Mouse (Mus musculus): Measurements from ENCODE around the gene Kmt2a. TPM values are rescaled to one million over a fixed set of nuclear protein-coding genes. Genes with fewer than 3 reads are reported as not detected.
A peak's percentile ranks its signal among the peaks of the same experiment; 100 is the strongest.

The Kmt2a gene
- polyA plus RNA-seq, 1 experiment from 2014 or later = 14.4 TPM

DNA sequence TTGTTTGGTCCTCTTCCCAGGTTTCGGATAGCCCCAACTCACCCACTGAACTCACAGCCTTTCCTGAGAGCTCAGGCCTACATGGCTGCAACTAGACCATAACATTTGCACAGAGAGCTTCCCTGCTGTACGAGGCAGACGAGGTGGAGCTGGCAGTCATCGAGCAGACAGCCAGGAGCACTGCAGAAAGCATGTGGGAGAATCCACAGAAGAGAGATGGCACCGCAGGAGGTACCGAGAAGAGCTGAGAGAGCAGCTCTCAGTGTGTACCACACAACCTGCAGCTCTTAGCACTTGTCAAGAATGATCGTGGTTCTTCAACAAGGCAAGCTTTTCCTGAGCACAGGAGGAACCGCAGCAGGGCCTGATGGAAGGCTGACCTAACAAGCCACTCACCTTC, 66.9 kb downstream of the Kmt2a start:
- no peak for ATAC-seq
- Histone ChIP-seq H3K4me3 (ENCODE audit: low read length) (no peak overlapping the region), H3K4me2 (ENCODE audit: low read length) (no peak overlapping the region), H3K9me3 (ENCODE audit: control insufficient read depth, low read length) (no peaks in the 10 kb centered on the region), H3K27me3 (replicated peaks; ENCODE audit: control insufficient read depth, insufficient read depth, low read length) (no peaks in the 10 kb centered on the region), H3K36me3 (ENCODE audit: control insufficient read depth, insufficient read depth, low read length) (peaks cover 65% of the 10 kb centered on the region), H3K4me1 (ENCODE audit: control insufficient read depth, insufficient read depth, low read depth, low read length) (no peaks in the 10 kb centered on the region), H3K9ac (ENCODE audit: low read depth, low read length) (no peak overlapping the region), H3K27ac (ENCODE audit: low read depth, low read length) (no peak overlapping the region)
- WGBS = 93% methylated on average over 8 of the region's 8 CpGs

DNA sequence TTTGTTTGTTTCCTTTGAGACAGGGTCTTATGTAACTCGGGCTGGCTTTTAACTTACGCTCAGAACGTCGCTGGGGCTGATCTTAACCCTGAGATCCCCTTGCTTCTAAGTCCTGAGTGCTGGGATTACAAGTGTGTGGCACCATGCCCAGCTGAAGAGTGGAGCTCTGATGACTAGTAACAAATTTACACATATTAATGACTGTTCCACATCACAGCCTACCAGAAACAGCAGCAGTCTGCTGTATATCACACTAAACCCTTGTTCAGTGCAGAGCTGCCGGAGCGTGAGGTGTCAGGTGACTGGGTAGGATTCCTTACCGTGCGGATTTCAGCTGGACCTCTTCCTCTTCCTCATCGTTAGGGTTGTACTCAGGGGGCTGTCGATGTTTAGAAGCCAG, 70.8 kb downstream of the Kmt2a start:
- no peaks in the 10 kb centered on the region for H3K9me3 ChIP-seq (ENCODE audit: control insufficient read depth, low read length)
- 93% methylated on average over 10 of the region's 10 CpGs for WGBS
- H3K27me3 ChIP-seq (replicated peaks; ENCODE audit: control insufficient read depth, insufficient read depth, low read length) = no peaks in the 10 kb centered on the region
- H3K36me3 ChIP-seq (ENCODE audit: control insufficient read depth, insufficient read depth, low read length) = peaks cover 65% of the 10 kb centered on the region
- no peak overlapping the region for H3K9ac ChIP-seq (ENCODE audit: low read depth, low read length)
- no peak overlapping the region for H3K4me3 ChIP-seq (ENCODE audit: low read length)
- ATAC-seq = no peak
- H3K4me1 ChIP-seq (ENCODE audit: control insufficient read depth, insufficient read depth, low read depth, low read length) = no peaks in the 10 kb centered on the region
- H3K4me2 ChIP-seq (ENCODE audit: low read length) = no peak overlapping the region
- no peak overlapping the region for H3K27ac ChIP-seq (ENCODE audit: low read depth, low read length)

DNA sequence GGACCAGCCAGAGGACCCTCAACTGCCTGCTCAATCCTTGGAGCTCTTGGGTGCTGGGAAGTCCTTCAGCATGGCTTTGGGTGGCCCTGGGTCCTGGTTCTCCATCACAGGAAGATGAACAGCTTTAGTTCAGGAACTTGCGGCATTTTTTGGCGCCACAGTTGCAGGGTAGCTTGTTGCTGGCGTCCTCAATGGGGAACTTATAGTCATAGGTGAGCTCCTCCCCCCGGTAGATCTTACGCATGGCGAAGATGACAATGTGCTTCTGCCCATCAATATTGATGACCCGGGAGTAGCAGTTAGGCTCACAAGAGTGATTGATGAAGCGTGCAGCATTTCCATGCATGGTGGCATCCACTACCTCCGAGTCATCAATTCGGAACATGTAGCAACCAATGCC, 73.3 kb downstream of the Kmt2a start:
- Histone ChIP-seq H3K4me3 (ENCODE audit: low read length) (no peak overlapping the region), H3K4me1 (ENCODE audit: control insufficient read depth, insufficient read depth, low read depth, low read length) (no peaks in the 10 kb centered on the region), H3K4me2 (ENCODE audit: low read length) (no peak overlapping the region), H3K9me3 (ENCODE audit: control insufficient read depth, low read length) (no peaks in the 10 kb centered on the region), H3K9ac (ENCODE audit: low read depth, low read length) (no peak overlapping the region), H3K36me3 (ENCODE audit: control insufficient read depth, insufficient read depth, low read length) (peaks cover 56% of the 10 kb centered on the region), H3K27me3 (replicated peaks; ENCODE audit: control insufficient read depth, insufficient read depth, low read length) (no peaks in the 10 kb centered on the region), H3K27ac (ENCODE audit: low read depth, low read length) (no peak overlapping the region)
- no peak for ATAC-seq
- 96% methylated on average over 10 of the region's 10 CpGs for WGBS

GRCm38 (mm10) chr9:44807141-44807540, 74.0 kb downstream of the Kmt2a start:
- Histone ChIP-seq H3K9ac (ENCODE audit: low read depth, low read length) (no peak overlapping the region), H3K4me1 (ENCODE audit: control insufficient read depth, insufficient read depth, low read depth, low read length) (no peaks in the 10 kb centered on the region), H3K27ac (ENCODE audit: low read depth, low read length) (no peak overlapping the region), H3K9me3 (ENCODE audit: control insufficient read depth, low read length) (no peaks in the 10 kb centered on the region), H3K4me2 (ENCODE audit: low read length) (no peak overlapping the region), H3K36me3 (ENCODE audit: control insufficient read depth, insufficient read depth, low read length) (peaks cover 51% of the 10 kb centered on the region), H3K4me3 (ENCODE audit: low read length) (no peak overlapping the region), H3K27me3 (replicated peaks; ENCODE audit: control insufficient read depth, insufficient read depth, low read length) (no peaks in the 10 kb centered on the region)
- ATAC-seq = no peak
- 68% methylated on average over 5 of the region's 5 CpGs for WGBS

- Histone ChIP-seq H3K4me1 (ENCODE audit: control insufficient read depth, insufficient read depth, low read depth, low read length) (no peaks in the 10 kb centered on the region), H3K9me3 (ENCODE audit: control insufficient read depth, low read length) (no peaks in the 10 kb centered on the region), H3K27me3 (replicated peaks; ENCODE audit: control insufficient read depth, insufficient read depth, low read length) (no peaks in the 10 kb centered on the region), H3K9ac (ENCODE audit: low read depth, low read length) (no peak overlapping the region), H3K4me3 (ENCODE audit: low read length) (no peak overlapping the region), H3K36me3 (ENCODE audit: control insufficient read depth, insufficient read depth, low read length) (peaks cover 42% of the 10 kb centered on the region), H3K27ac (ENCODE audit: low read depth, low read length) (no peak overlapping the region), H3K4me2 (ENCODE audit: low read length) (no peak overlapping the region)
- 92% methylated on average over 5 of the region's 5 CpGs for WGBS
- ATAC-seq = no peak
Measured at GRCm38 (mm10) chr9:44805536-44805935, 75.6 kb downstream of the Kmt2a start.

GRCm38 (mm10) chr9:44804678-44805077, 76.4 kb downstream of the Kmt2a start:
- peaks cover 2% of the 10 kb centered on the region; the same call in 1 of the 2 replicates for H3K4me1 ChIP-seq (ENCODE audit: control insufficient read depth, insufficient read depth, low read depth, low read length)
- no peak overlapping the region for H3K9ac ChIP-seq (ENCODE audit: low read depth, low read length)
- no peaks in the 10 kb centered on the region for H3K9me3 ChIP-seq (ENCODE audit: control insufficient read depth, low read length)
- H3K27me3 ChIP-seq (replicated peaks; ENCODE audit: control insufficient read depth, insufficient read depth, low read length) = no peaks in the 10 kb centered on the region
- peaks cover 34% of the 10 kb centered on the region for H3K36me3 ChIP-seq (ENCODE audit: control insufficient read depth, insufficient read depth, low read length)
- no peak for ATAC-seq
- no peak overlapping the region for H3K4me2 ChIP-seq (ENCODE audit: low read length)
- H3K4me3 ChIP-seq (ENCODE audit: low read length) = no peak overlapping the region
- WGBS = 88% methylated on average over 10 of the region's 10 CpGs
- no peak overlapping the region for H3K27ac ChIP-seq (ENCODE audit: low read depth, low read length)

GRCm38 (mm10) chr9:44802808-44803450, 78.2 kb downstream of the Kmt2a start, which contains the start of gene Ttc36:
Ttc36 (minus strand) TSS chr9:44803072.
- Histone ChIP-seq H3K9ac (ENCODE audit: low read depth, low read length) (no peak within 1 kb of the TSS), H3K4me2 (ENCODE audit: low read length) (no peak within 1 kb of the TSS), H3K36me3 (ENCODE audit: control insufficient read depth, insufficient read depth, low read length) (peaks cover 19% of the 10 kb centered on the region), H3K27me3 (replicated peaks; ENCODE audit: control insufficient read depth, insufficient read depth, low read length) (no peaks in the 10 kb centered on the region), H3K4me3 (ENCODE audit: low read length) (no peak within 1 kb of the TSS), H3K4me1 (ENCODE audit: control insufficient read depth, insufficient read depth, low read depth, low read length) (peaks cover 12% of the 10 kb centered on the region), H3K27ac (ENCODE audit: low read depth, low read length) (no peak within 1 kb of the TSS), H3K9me3 (ENCODE audit: control insufficient read depth, low read length) (no peaks in the 10 kb centered on the region)
- ATAC-seq = no peak
- WGBS = 80% methylated on average over 4 of the region's 4 CpGs

DNA sequence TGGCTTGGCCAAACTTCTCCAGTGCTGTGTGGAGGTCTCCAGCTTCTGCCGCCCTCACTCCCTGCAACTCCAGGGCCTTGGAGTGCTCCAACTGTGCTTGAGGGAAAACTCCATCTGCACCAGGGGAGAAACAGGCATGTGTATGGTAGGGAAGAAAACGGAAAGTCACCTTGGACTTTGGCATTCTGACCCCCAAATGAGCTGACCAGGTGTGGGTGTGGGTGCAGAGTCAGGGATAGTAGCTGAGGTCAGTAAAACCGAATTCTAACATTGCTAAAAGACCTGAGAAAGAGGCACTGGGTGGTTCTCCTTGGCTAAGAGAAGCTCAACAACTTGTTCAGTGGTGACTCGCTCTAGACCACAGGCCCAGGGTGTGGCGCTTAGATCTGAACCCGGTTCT, 79.4 kb downstream of the Kmt2a start:
- Histone ChIP-seq H3K9ac (ENCODE audit: low read depth, low read length) (no peak overlapping the region), H3K36me3 (ENCODE audit: control insufficient read depth, insufficient read depth, low read length) (peaks cover 8% of the 10 kb centered on the region), H3K4me2 (ENCODE audit: low read length) (no peak overlapping the region), H3K9me3 (ENCODE audit: control insufficient read depth, low read length) (no peaks in the 10 kb centered on the region), H3K4me3 (ENCODE audit: low read length) (no peak overlapping the region), H3K27ac (ENCODE audit: low read depth, low read length) (no peak overlapping the region), H3K27me3 (replicated peaks; ENCODE audit: control insufficient read depth, insufficient read depth, low read length) (no peaks in the 10 kb centered on the region), H3K4me1 (ENCODE audit: control insufficient read depth, insufficient read depth, low read depth, low read length) (peaks cover 13% of the 10 kb centered on the region)
- ATAC-seq = no peak
- WGBS = 87% methylated on average over 6 of the region's 6 CpGs

- no peaks in the 10 kb centered on the region for H3K27me3 ChIP-seq (replicated peaks; ENCODE audit: control insufficient read depth, insufficient read depth, low read length)
- H3K27ac ChIP-seq (ENCODE audit: low read depth, low read length) = no peak overlapping the region
- no peaks in the 10 kb centered on the region; the same call in 1 of the 2 replicates for H3K36me3 ChIP-seq (ENCODE audit: control insufficient read depth, insufficient read depth, low read length)
- H3K4me2 ChIP-seq (ENCODE audit: low read length) = peak overlapping the region; percentile 72
- peaks cover 13% of the 10 kb centered on the region for H3K4me1 ChIP-seq (ENCODE audit: control insufficient read depth, insufficient read depth, low read depth, low read length)
- WGBS = 38% methylated on average over 9 of the region's 9 CpGs
- H3K9me3 ChIP-seq (ENCODE audit: control insufficient read depth, low read length) = no peaks in the 10 kb centered on the region
- peak overlapping the region; percentile 74 for H3K9ac ChIP-seq (ENCODE audit: low read depth, low read length)
- no peak for ATAC-seq
- peak overlapping the region; percentile 59 for H3K4me3 ChIP-seq (ENCODE audit: low read length)
Measured at GRCm38 (mm10) chr9:44799958-44800324, 81.2 kb downstream of the Kmt2a start.
